Mouse (Mus musculus): Measurements from ENCODE around the gene Piezo1. TPM values are rescaled to one million over a fixed set of nuclear protein-coding genes. Genes with fewer than 3 reads are reported as not detected.

Piezo1 gene
- polyA plus RNA-seq, 1 experiment from 2014 or later: 8.2 TPM

- H3K36me3 ChIP-seq: peaks cover 70% of the 10 kb centered on the region
- WGBS: 92% methylated on average over 6 of the region's 6 CpGs
- H3K27ac ChIP-seq (replicated peaks): no peak overlapping the region
- H3K27me3 ChIP-seq (ENCODE audit: low read depth, poor library complexity, severe bottlenecking): peaks cover 9% of the 10 kb centered on the region; the same call in 1 of the 2 replicates
- peaks cover 28% of the 10 kb centered on the region for H3K4me1 ChIP-seq
- H3K4me3 ChIP-seq: no peak overlapping the region
- no peaks in the 10 kb centered on the region for H3K9me3 ChIP-seq (replicated peaks)
- no peak for DNase-seq (ENCODE audit: low spot score)
These were observed 115.8 kb downstream of the Piezo1 start for GRCm38 (mm10) chr8:122435375-122435774.

- no peak overlapping the region; the same call in 1 of the 2 replicates for H3K27ac ChIP-seq (replicated peaks)
- H3K4me1 ChIP-seq: peaks cover 28% of the 10 kb centered on the region
- peak; percentile 25 for DNase-seq (ENCODE audit: low spot score)
- peaks cover 52% of the 10 kb centered on the region for H3K36me3 ChIP-seq
- H3K9me3 ChIP-seq (replicated peaks): no peaks in the 10 kb centered on the region
- 72% methylated on average over 11 of the region's 11 CpGs for WGBS
- peaks cover 9% of the 10 kb centered on the region; the same call in 1 of the 2 replicates for H3K27me3 ChIP-seq (ENCODE audit: low read depth, poor library complexity, severe bottlenecking)
- H3K4me3 ChIP-seq: peak overlapping the region; percentile 57; the same call in 1 of the 2 replicates
These were observed 117.7 kb downstream of the Piezo1 start for GRCm38 (mm10) chr8:122433269-122433905.

GRCm38 (mm10) chr8:122432443-122433268, 118.5 kb downstream of the Piezo1 start, which contains the start of gene Cyba:
Gene Cyba, minus strand, starts transcription at chr8:122432930.
- Histone ChIP-seq H3K9me3 (replicated peaks) (no peaks in the 10 kb centered on the region), H3K27me3 (ENCODE audit: low read depth, poor library complexity, severe bottlenecking) (peaks cover 9% of the 10 kb centered on the region; the same call in 1 of the 2 replicates), H3K4me1 (peaks cover 28% of the 10 kb centered on the region), H3K27ac (replicated peaks) (peak within 1 kb of the TSS; percentile 79), H3K4me3 (peak within 1 kb of the TSS; percentile 57), H3K36me3 (peaks cover 45% of the 10 kb centered on the region)
- 4% methylated on average over 45 of the region's 45 CpGs for WGBS
- DNase-seq (ENCODE audit: low spot score): peak; percentile 64

Small RNAs within 50 kb of the gene (microRNA-seq; reads per million reads assigned to microRNA genes)
- gene Gm24366: not detected

Other genes with a start within 250 kb of the Piezo1 start
- gene Trhr2, start 190.6 kb downstream of the Piezo1 start, polyA plus RNA-seq (2016; fragmentation: Nextera tagmentation; extraction: Ambion mirVana): not detected in 2 replicates
- 75.7 and 79.4 TPM in 2 replicates for gene Zc3h18, start 174.7 kb downstream of the Piezo1 start, polyA plus RNA-seq (2016; fragmentation: Nextera tagmentation; extraction: Ambion mirVana)
- gene Il17c, start 129.3 kb downstream of the Piezo1 start, polyA plus RNA-seq (2016; fragmentation: Nextera tagmentation; extraction: Ambion mirVana): not detected in 2 replicates
- 75.8 and 80.9 TPM in 2 replicates for gene Cyba, start 118.4 kb downstream of the Piezo1 start, polyA plus RNA-seq (2016; fragmentation: Nextera tagmentation; extraction: Ambion mirVana)
- gene Mvd, start 107.9 kb downstream of the Piezo1 start, polyA plus RNA-seq (2016; fragmentation: Nextera tagmentation; extraction: Ambion mirVana): 60.3 and 60.7 TPM in 2 replicates
- gene Snai3, start 90.6 kb downstream of the Piezo1 start, polyA plus RNA-seq (2016; fragmentation: Nextera tagmentation; extraction: Ambion mirVana): 0.07 TPM in 1 of 2 replicates, not detected in the other
- 31.7 and 35.6 TPM in 2 replicates for gene Rnf166, start 75.3 kb downstream of the Piezo1 start, polyA plus RNA-seq (2016; fragmentation: Nextera tagmentation; extraction: Ambion mirVana)
- gene Ctu2, start 75.2 kb downstream of the Piezo1 start, polyA plus RNA-seq (2016; fragmentation: Nextera tagmentation; extraction: Ambion mirVana): 71.5 and 72.6 TPM in 2 replicates
- 63.2 and 70.9 TPM in 2 replicates for gene Cdt1, start 16.7 kb upstream of the Piezo1 start, polyA plus RNA-seq (2016; fragmentation: Nextera tagmentation; extraction: Ambion mirVana)
- gene Aprt, start 25.6 kb upstream of the Piezo1 start, polyA plus RNA-seq (2016; fragmentation: Nextera tagmentation; extraction: Ambion mirVana): 241 and 278 TPM in 2 replicates
- gene Galns, start 60.1 kb upstream of the Piezo1 start, polyA plus RNA-seq (2016; fragmentation: Nextera tagmentation; extraction: Ambion mirVana): 6.6 and 7.7 TPM in 2 replicates
- gene Trappc2l, start 60.3 kb upstream of the Piezo1 start, polyA plus RNA-seq (2016; fragmentation: Nextera tagmentation; extraction: Ambion mirVana): 51.0 and 61.2 TPM in 2 replicates
- not detected in 2 replicates for gene Pabpn1l, start 71.4 kb upstream of the Piezo1 start, polyA plus RNA-seq (2016; fragmentation: Nextera tagmentation; extraction: Ambion mirVana)
- gene Cbfa2t3, start 147.8 kb upstream of the Piezo1 start, polyA plus RNA-seq (2016; fragmentation: Nextera tagmentation; extraction: Ambion mirVana): 1.9 and 3.4 TPM in 2 replicates
- 17.8 and 18.6 TPM in 2 replicates for gene Acsf3, start 224.2 kb upstream of the Piezo1 start, polyA plus RNA-seq (2016; fragmentation: Nextera tagmentation; extraction: Ambion mirVana)